Mouse (Mus musculus) mesoderm, embryonic 11.5 days (tissue): ENCODE results near the gene Gm49711.
"Not testable (repeated sequence)": the region's sequence is repeated elsewhere in the genome, so short reads cannot be mapped to it uniquely, and the experiment has no call there.

Experiments used
- DNase-seq: peaks from one replicate; pipeline ENCODE4 v3.0.0-alpha.2; 2012; ENCODE audit warnings: low read depth, low spot score

The Gm49711 gene

DNA sequence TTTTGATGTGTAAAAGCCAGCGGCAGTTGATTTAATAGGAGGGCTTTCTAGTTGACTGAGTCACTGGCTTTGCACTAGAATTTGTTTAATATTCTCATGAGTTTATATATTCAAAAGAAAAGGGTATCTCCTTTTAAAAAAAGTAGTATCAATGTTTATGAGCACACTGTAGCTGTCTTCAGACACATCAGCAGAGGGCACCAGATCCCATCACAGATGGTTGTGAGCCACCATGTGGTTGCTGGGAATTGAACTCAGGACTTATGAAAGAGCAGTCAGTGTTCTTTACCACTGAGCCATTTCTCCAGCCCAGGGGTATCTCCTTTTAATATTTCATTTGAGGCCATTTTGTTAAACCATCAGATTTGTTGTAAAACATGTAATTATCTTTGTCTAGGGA, 4.7 kb downstream of the Gm49711 start:
- no peak for DNase-seq

- DNase-seq: no peak
Measured at GRCm38 (mm10) chr16:92064801-92065200, 6.7 kb downstream of the Gm49711 start.

DNA sequence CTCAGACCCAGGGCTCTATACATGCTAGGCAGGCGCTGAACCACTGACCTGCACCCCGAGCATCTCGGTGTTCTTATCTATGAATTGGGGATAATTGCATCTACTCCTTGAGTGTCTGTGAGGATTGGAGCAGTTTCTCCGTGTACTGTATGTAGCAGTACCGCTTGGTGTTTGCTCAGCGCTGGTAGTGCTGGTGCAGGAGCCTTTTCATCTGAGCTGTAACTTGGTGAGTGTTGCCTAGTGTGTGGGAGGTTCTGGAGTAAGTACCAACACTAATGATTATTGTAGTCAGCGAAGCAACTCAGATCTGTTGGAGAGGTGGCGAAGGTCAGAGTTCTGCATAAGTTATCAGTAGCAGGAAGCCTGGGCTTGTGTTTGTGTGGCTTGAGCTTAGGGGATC, 12.2 kb downstream of the Gm49711 start:
- no peak for DNase-seq

GRCm38 (mm10) chr16:92076797-92077196, 18.7 kb downstream of the Gm49711 start:
- DNase-seq: no peak

- no peak for DNase-seq
Measured at GRCm38 (mm10) chr16:92083771-92084453, 25.8 kb downstream of the Gm49711 start.

DNA sequence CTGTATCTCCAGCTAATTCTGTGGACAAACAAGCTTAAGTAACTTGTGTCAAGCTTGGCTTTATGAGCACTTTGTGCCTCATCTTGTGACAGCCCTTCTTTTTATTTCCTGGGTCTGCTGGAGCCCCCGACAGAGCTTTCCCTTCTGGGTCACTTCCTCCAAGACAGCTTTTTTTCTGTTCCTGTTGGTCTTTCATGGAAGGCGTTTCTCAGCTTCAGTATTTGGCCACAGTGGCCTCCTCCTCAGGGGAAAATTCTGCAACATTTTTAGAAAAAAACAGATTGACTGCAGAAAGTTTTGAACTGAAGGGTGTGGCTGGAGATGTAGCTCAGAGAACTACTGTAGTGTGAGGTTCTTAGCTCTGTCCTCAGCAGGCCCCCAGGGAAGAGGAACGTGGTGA, 31.1 kb downstream of the Gm49711 start:
- DNase-seq: no peak

- no peak for DNase-seq
Measured at GRCm38 (mm10) chr16:92091876-92092275, 33.8 kb downstream of the Gm49711 start.

DNA sequence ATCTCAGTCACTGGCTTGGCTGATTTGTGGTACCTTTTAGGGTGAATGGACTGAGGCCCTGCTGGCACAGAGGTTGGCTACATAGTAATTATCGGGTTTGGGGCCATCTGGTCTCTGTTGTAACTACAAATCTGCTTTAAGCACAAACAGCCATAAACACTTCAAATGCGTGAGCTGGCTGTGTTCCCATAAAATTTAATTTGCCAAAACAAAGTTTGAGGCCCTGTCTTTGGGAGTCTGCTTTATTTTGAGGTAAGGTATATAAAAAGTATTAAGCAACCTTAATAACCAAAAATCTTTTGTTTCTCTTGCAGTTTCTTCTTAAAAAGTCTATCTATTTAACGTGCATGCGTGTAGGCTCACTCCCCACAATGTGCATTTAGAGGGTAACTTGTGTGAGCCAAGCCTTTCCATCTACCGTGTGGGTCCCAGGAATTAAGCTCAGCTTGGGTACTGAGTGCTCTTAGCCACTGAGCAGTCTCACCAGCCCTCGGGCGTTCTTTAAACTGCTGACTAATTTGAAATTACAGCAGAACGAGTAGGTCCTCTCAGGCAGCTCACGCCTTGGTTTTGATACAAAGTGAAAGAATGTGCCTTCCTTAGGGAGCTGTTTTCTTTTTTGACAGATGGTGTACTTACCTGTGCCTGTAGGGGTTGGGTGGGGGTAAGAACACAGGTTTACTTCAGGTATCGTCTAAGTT, 40.4 kb downstream of the Gm49711 start:
- no peak for DNase-seq

GRCm38 (mm10) chr16:92099598-92099997, 41.5 kb downstream of the Gm49711 start:
- no peak for DNase-seq

- no peak for DNase-seq
Measured at GRCm38 (mm10) chr16:92100111-92100510, 42.0 kb downstream of the Gm49711 start.

DNA sequence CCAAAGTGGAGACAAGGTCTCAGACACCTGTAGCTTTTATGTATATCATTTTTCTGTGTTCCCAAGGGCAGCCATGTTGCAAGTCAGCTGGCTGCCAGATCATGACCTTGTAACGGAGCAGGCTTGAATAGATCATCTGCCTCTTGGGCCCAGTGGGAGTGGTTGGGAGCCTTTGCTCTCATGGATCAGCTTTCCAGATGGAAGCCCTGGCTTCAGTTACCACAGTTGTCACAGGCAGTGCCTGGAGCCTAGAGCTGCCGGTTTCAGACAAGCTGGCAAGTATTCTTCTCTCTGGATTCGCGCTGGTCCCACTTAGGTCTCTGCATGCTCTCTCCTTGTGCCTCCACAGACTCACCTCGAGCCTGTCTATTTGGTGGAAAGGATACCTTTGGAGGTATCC, 44.0 kb downstream of the Gm49711 start:
- DNase-seq: peak; percentile 10

GRCm38 (mm10) chr16:92102931-92103330, 44.8 kb downstream of the Gm49711 start:
- not testable (repeated sequence) for DNase-seq

GRCm38 (mm10) chr16:92103572-92104331, 45.6 kb downstream of the Gm49711 start:
- peak; percentile 16 for DNase-seq

DNA sequence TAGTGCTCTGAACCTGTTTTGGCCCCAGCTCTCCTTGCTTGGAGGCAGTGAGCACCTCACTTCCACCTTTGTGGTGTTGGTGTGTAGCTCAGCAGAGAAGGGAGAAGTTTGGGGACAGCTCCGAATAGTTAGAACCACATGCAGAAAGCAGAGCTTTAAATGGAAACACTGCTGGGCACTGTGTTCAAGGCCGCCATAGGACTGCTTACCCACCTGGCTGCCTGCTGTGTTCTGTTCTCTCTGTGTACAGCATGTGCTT, 46.1 kb downstream of the Gm49711 start:
- no peak for DNase-seq

DNA sequence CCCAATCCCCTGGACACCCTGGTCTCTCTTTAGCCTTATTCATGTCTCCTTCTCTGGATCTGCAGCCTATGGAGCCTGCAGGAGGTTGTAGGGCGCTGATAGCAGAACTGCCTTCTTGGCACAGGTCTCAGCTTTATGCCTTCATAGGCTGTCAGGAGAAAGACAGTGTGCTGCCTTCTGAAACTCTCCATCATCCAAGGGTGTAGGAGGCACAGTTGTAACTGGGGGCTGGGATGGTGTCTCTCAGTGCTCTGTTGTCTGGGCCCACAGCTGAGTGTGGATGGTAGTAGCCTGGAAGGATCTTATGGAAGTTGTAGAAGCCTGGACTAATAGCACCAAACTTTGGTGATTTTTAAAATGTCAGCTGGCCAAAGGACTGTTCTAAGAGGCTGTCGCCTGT, 46.8 kb downstream of the Gm49711 start:
- DNase-seq: no peak

- DNase-seq: no peak
Measured at GRCm38 (mm10) chr16:92105631-92106030, 47.5 kb downstream of the Gm49711 start.

GRCm38 (mm10) chr16:92107346-92107745, 49.2 kb downstream of the Gm49711 start:
- no peak for DNase-seq

- no peak for DNase-seq
Measured at GRCm38 (mm10) chr16:92114706-92115241, 56.7 kb downstream of the Gm49711 start.

DNA sequence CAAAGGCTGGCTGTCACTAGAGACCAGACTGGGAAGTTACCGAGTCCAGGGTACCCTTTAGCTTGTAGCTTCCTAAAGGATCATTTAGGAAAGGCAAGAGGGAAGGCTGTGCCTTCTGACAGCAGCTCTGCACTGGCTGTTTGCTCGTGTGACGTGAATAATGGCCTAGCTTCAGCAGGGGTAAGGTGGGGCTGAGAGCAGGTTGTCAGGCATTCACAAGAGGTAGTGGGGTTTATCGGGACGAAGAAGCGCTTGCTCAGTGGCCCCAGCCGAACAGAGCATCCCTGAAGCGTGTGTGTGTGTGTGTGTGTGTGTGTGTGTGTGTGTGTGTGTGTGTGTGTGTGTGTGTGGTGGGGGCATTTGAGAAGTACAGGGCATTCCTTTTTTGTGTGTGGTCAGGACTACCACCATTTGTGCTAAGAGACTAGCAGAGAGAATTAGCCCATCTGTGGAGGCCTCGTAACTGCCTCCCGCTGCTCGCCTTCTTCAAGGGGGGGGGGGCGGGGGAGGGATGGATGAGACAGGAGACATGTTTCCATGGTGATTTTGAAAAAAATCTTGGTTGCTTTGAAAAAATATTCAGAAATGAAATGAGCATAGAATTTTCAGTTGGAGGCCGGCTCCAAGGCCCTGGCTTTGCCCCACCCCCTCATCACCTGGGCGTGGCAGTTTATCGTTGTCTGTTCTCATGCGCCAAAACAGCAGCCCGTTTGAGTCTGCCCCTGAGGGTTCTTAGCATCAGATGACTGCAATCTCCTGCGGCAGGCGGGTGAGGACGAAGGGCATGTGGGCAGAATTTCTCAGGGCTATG, 57.7 kb downstream of the Gm49711 start:
- peak; percentile 29 for DNase-seq

GRCm38 (mm10) chr16:92117337-92118209, 59.5 kb downstream of the Gm49711 start:
- DNase-seq: no peak

DNA sequence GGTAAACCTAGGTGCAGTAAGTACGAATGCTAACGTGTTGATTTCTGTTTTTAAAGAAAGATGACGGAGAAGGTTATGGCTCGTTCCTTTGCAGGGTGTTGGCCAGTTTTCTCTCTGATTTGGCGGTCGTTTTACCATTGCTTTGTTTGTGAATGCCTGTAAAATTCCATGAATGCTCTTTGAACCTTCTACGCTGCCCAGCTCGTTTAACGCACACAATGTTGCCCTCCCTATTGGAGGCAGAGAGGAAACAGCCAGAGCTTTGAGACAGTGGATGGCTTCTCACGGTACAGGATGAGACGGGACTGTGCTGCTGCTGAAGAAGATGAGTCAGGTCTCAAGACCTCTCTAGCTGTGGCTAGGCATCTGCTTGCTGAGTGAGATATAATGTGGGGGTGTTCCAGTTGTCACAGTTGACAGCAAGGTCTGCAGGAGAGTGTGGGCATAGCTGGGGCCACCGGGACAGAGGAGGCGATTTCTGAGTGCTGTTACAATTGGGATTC, 60.9 kb downstream of the Gm49711 start:
- DNase-seq: no peak
